Mouse (Mus musculus) stomach, postnatal 0 days (tissue): ENCODE results near the gene Acadvl.

ENCODE experiments used
- CTCF ChIP-seq: IDR thresholded peaks from 2 replicates; pipeline ENCODE4 v1.5.1; 2016; ENCODE audit warnings: antibody characterized with exemption, low read depth, mild to moderate bottlenecking, moderate library complexity
- EP300 ChIP-seq: optimal IDR thresholded peaks from 2 replicates; pipeline ENCODE3; 2016; ENCODE audit warnings: antibody characterized with exemption

DNA sequence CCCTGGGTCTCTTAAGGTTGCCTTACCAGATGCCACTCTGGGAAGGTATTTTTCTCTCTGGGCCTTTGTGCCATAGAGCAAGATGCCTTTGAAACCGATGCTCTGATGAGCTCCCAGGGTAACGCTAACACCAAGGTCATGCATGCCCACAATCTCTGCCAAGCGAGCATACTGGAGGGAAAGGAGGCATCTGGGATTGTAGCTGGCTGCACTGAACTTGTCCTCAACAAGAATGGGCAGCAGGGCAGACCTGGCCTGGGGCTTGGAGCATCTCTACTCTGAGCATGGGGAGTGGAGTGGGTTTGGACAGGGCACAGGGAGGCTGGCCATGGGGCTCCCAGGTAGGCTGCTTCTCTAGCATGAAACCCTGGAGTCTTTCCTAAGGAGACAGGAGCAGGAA is 1.8 kb downstream of the Acadvl start:
- TF ChIP-seq CTCF: no peak
- no peak for TF ChIP-seq EP300
